7 mouse cellular contexts compared by ENCODE assay signal in genomic region chr6:114282469-114283277, GRCm38 (mm10). TPM values are rescaled to one million over a fixed set of nuclear protein-coding genes. Genes with fewer than 3 reads are reported as not detected.
DNase-seq lines count a peak whose midpoint lies in the region; ATAC-seq and TF ChIP-seq lines count a peak whose summit lies in the region.

Gene Slc6a1, plus strand, starts transcription at chr6:114282635.

- no peak within 1 kb of the TSS for H3K9ac ChIP-seq in kidney, embryonic 14.5 days (ENCODE audit: low read depth, low read length)
- H3K9ac ChIP-seq in limb, embryonic 11.5 days (ENCODE audit: low read length): no peak within 1 kb of the TSS
- H3K9ac ChIP-seq in midbrain, embryonic 13.5 days (replicated peaks): peak within 1 kb of the TSS; percentile 83
- H3K9ac ChIP-seq in stomach, postnatal 0 days (ENCODE audit: low read length): no peak within 1 kb of the TSS

- H3K4me3 ChIP-seq in kidney, embryonic 14.5 days (ENCODE audit: low read length): peak within 1 kb of the TSS; percentile 15
- H3K4me3 ChIP-seq in limb, embryonic 11.5 days (ENCODE audit: low read depth, low read length): peak within 1 kb of the TSS; percentile 12; the same call in 1 of the 2 replicates
- H3K4me3 ChIP-seq in midbrain, embryonic 13.5 days (replicated peaks): peak within 1 kb of the TSS; percentile 69
- H3K4me3 ChIP-seq in stomach, postnatal 0 days (ENCODE audit: low read depth, low read length): no peak within 1 kb of the TSS

- no peak for TF ChIP-seq CTCF in stomach, postnatal 0 days (IDR thresholded peaks at IDR 0.05; ENCODE audit: low read depth)

- peaks cover 68% of the 10 kb centered on the region for H3K27me3 ChIP-seq in kidney, embryonic 14.5 days (ENCODE audit: control insufficient read depth, insufficient read depth, low read length)
- peaks cover 46% of the 10 kb centered on the region for H3K27me3 ChIP-seq in limb, embryonic 11.5 days (ENCODE audit: control insufficient read depth, insufficient read depth, low read length)
- H3K27me3 ChIP-seq in midbrain, embryonic 13.5 days: peaks cover 31% of the 10 kb centered on the region
- H3K27me3 ChIP-seq in stomach, postnatal 0 days (ENCODE audit: control insufficient read depth, insufficient read depth, low read length): peaks cover 14% of the 10 kb centered on the region

- DNase-seq in adrenal gland, adult 18-20 months (ENCODE audit: low spot score in 2 of 2): peak; percentile 20 to 27
- DNase-seq in c-Kit-positive CD71-positive TER-119-positive erythroid progenitor cells, embryonic 14.5 days (ENCODE audit: low spot score): peak; percentile 10
- DNase-seq in limb, embryonic 11.5 days (ENCODE audit: low spot score): peak; percentile 77
- DNase-seq in stomach, postnatal 0 days (ENCODE audit: low spot score): peak; percentile 83

- H3K4me2 ChIP-seq in kidney, embryonic 14.5 days (replicated peaks; ENCODE audit: low read depth, low read length): peak within 1 kb of the TSS; percentile 13
- H3K4me2 ChIP-seq in limb, embryonic 11.5 days (ENCODE audit: low read depth, severe bottlenecking): peak within 1 kb of the TSS; percentile 31
- peak within 1 kb of the TSS; percentile 65 for H3K4me2 ChIP-seq in midbrain, embryonic 13.5 days (replicated peaks)
- 0 out of 2 replicates have a peak within 1 kb of the TSS, but pooled peaks have one; percentile 6 for H3K4me2 ChIP-seq in stomach, postnatal 0 days (replicated peaks; ENCODE audit: low read depth)

- ATAC-seq in frontal cortex, adult (ENCODE audit: low TSS enrichment): peak; percentile 61
- peak; percentile 95 for ATAC-seq in kidney, embryonic 14.5 days (ENCODE audit: low FRiP score, low TSS enrichment)
- ATAC-seq in limb, embryonic 11.5 days (ENCODE audit: insufficient number of reproducible peaks, low FRiP score, low TSS enrichment, low read depth): peak; percentile 89
- ATAC-seq in midbrain, embryonic 13.5 days: peak; percentile 93
- peak; percentile 93 for ATAC-seq in stomach, postnatal 0 days (ENCODE audit: low FRiP score, low TSS enrichment)

- no peak for TF ChIP-seq EP300 in stomach, postnatal 0 days (optimal IDR thresholded peaks at IDR 0.05)

- H3K4me1 ChIP-seq in kidney, embryonic 14.5 days (ENCODE audit: control insufficient read depth, insufficient read depth, low read length): no peaks in the 10 kb centered on the region
- no peaks in the 10 kb centered on the region for H3K4me1 ChIP-seq in limb, embryonic 11.5 days (ENCODE audit: control insufficient read depth, insufficient read depth, low read length)
- H3K4me1 ChIP-seq in midbrain, embryonic 13.5 days (replicated peaks): peaks cover 50% of the 10 kb centered on the region
- H3K4me1 ChIP-seq in stomach, postnatal 0 days (replicated peaks; ENCODE audit: control insufficient read depth, insufficient read depth): no peaks in the 10 kb centered on the region

- no peak within 1 kb of the TSS for H3K27ac ChIP-seq in kidney, embryonic 14.5 days (ENCODE audit: low read depth, low read length)
- no peak within 1 kb of the TSS for H3K27ac ChIP-seq in limb, embryonic 11.5 days (replicated peaks; ENCODE audit: low read depth, low read length)
- peak within 1 kb of the TSS; percentile 85 for H3K27ac ChIP-seq in midbrain, embryonic 13.5 days
- H3K27ac ChIP-seq in stomach, postnatal 0 days (replicated peaks): no peak within 1 kb of the TSS

- H3K9me3 ChIP-seq in kidney, embryonic 14.5 days (ENCODE audit: control insufficient read depth, low read length): no peaks in the 10 kb centered on the region
- no peaks in the 10 kb centered on the region for H3K9me3 ChIP-seq in limb, embryonic 11.5 days (ENCODE audit: control insufficient read depth, low read length)
- H3K9me3 ChIP-seq in midbrain, embryonic 13.5 days: no peaks in the 10 kb centered on the region
- no peaks in the 10 kb centered on the region for H3K9me3 ChIP-seq in stomach, postnatal 0 days (ENCODE audit: control insufficient read depth, low read length)

- 1% methylated on average over 45 of the region's 51 CpGs for WGBS in kidney, embryonic 14.5 days
- WGBS in limb, embryonic 11.5 days: 2% methylated on average over 44 of the region's 51 CpGs
- 1% methylated on average over 51 of the region's 51 CpGs for WGBS in midbrain, embryonic 13.5 days
- 3% methylated on average over 41 of the region's 51 CpGs for WGBS in stomach, postnatal 0 days

- H3K36me3 ChIP-seq in kidney, embryonic 14.5 days (ENCODE audit: control insufficient read depth, insufficient read depth, low read length): no peaks in the 10 kb centered on the region
- no peaks in the 10 kb centered on the region for H3K36me3 ChIP-seq in limb, embryonic 11.5 days (ENCODE audit: control insufficient read depth, insufficient read depth, low read length)
- H3K36me3 ChIP-seq in midbrain, embryonic 13.5 days: 0 out of 2 replicates have a peak, but pooled peaks cover 3% of the 10 kb centered on the region
- H3K36me3 ChIP-seq in stomach, postnatal 0 days (ENCODE audit: control insufficient read depth, insufficient read depth, low read length): no peaks in the 10 kb centered on the region

RNA-seq across cellular contexts. Expression of gene Slc6a1, which starts in this region (rescaled TPM):
- total RNA-seq in adrenal gland, adult 18-20 months (2021): not detected
- polyA plus RNA-seq in kidney, embryonic 14.5 days (2014; fragmentation: Nextera tagmentation; extraction: Ambion mirVana): 0.12 TPM in 1 of 2 replicates, not detected in the other
- polyA plus RNA-seq in limb, embryonic 11.5 days (2014; fragmentation: Nextera tagmentation; extraction: Ambion mirVana): 0.03 TPM in 1 of 2 replicates, not detected in the other
- 85.6 and 88.9 TPM in 2 replicates for polyA plus RNA-seq in midbrain, embryonic 13.5 days (2015; fragmentation: Nextera tagmentation; extraction: Ambion mirVana)
- 0.07 TPM in 1 of 2 replicates, not detected in the other for polyA plus RNA-seq in stomach, postnatal 0 days (2015; fragmentation: Nextera tagmentation; extraction: Ambion mirVana)

Comparison
In these comparisons a context has a peak if more than half of its experiments do, and no peak if none do; other contexts are left out.
1. RNA of gene Slc6a1 (polyA plus RNA-seq): 85.6 to 88.9 TPM in midbrain, embryonic 13.5 days; 0.12 TPM in kidney, embryonic 14.5 days, 0.03 TPM in limb, embryonic 11.5 days and 0.07 TPM in stomach, postnatal 0 days; every median in the first group is over 10 times any median in the second.
2. Peak in DNase-seq in adrenal gland, adult 18-20 months; RNA of the gene not detected or under 1 TPM.
3. Peak in ATAC-seq, H3K4me3 ChIP-seq and H3K4me2 ChIP-seq in kidney, embryonic 14.5 days; RNA of the gene not detected or under 1 TPM.
4. Peak in DNase-seq, ATAC-seq, H3K4me3 ChIP-seq and H3K4me2 ChIP-seq in limb, embryonic 11.5 days; RNA of the gene not detected or under 1 TPM.
5. Peak in DNase-seq, ATAC-seq and H3K4me2 ChIP-seq in stomach, postnatal 0 days; RNA of the gene not detected or under 1 TPM.
6. DNase-seq: peak in every context shown above with its lines; median percentile 83 in stomach, postnatal 0 days; 77 in limb, embryonic 11.5 days; 24 in adrenal gland, adult 18-20 months; 10 in c-Kit-positive CD71-positive TER-119-positive erythroid progenitor cells, embryonic 14.5 days.
7. H3K4me2 ChIP-seq: peak in every context shown above with its lines; median percentile 65 in midbrain, embryonic 13.5 days; 31 in limb, embryonic 11.5 days; 13 in kidney, embryonic 14.5 days; 6 in stomach, postnatal 0 days.
8. Peak in every context shown above with its lines, with median percentiles within 50 percentile points of each other: ATAC-seq.